Comparison of ENCODE assay signal across 9 mouse cellular contexts in genomic region chr1:189187737-189188390, GRCm38 (mm10).
DNase-seq lines count a peak whose midpoint lies in the region; ATAC-seq and TF ChIP-seq lines count a peak whose summit lies in the region.
"Had no signal": no experiment of that assay in that cellular context is flagged by ENCODE, and none has a peak within 500 bp of the region (broad histone marks: within the 10 kb centered on the region; RNA-seq: fewer than 3 reads in every experiment).

No protein-coding gene starts in this region.

- peak; percentile 51 for DNase-seq in adrenal gland, adult 2 months
- DNase-seq in brain, embryonic 18.5 days (ENCODE audit: low read depth, low spot score) = peak; percentile 63
- peak; percentile 71 for DNase-seq in hindbrain, embryonic 11.5 days (ENCODE audit: low spot score)
- DNase-seq in mesoderm, embryonic 11.5 days (ENCODE audit: low read depth, low spot score) = peak; percentile 72
- no peak for DNase-seq in lung, adult 2 months
- DNase-seq in MN1 (ENCODE audit: low spot score) = no peak
- DNase-seq in spleen, postnatal 4 days (ENCODE audit: low spot score in 2 of 2) = no peak
- DNase-seq in heart, adult 18-20 months = no peak

- H3K9ac ChIP-seq in hindbrain, embryonic 11.5 days (ENCODE audit: low read depth, low read length) = no peak overlapping the region
- H3K9ac ChIP-seq: liver, embryonic 15.5 days had no signal

- ATAC-seq in hindbrain, embryonic 11.5 days (ENCODE audit: low FRiP score) = peak; percentile 90

- no peaks in the 10 kb centered on the region for H3K27me3 ChIP-seq in hindbrain, embryonic 11.5 days (ENCODE audit: control insufficient read depth, insufficient read depth, low read length)
- H3K27me3 ChIP-seq: liver, embryonic 15.5 days had no signal

- H3K9me3 ChIP-seq in hindbrain, embryonic 11.5 days (ENCODE audit: control insufficient read depth, low read length) = no peaks in the 10 kb centered on the region
- H3K9me3 ChIP-seq: liver, embryonic 15.5 days had no signal

- TF ChIP-seq POLR2A in lung, adult 2 months (IDR thresholded peaks at IDR 0.05; ENCODE audit: borderline replicate concordance, extremely low read depth, low read depth, low read length) = no peak

- H3K36me3 ChIP-seq in hindbrain, embryonic 11.5 days (ENCODE audit: control insufficient read depth, insufficient read depth, low read length) = no peaks in the 10 kb centered on the region
- H3K36me3 ChIP-seq: liver, embryonic 15.5 days had no signal

- no peak overlapping the region for H3K4me2 ChIP-seq in hindbrain, embryonic 11.5 days (replicated peaks; ENCODE audit: low read depth, low read length)
- H3K4me2 ChIP-seq: liver, embryonic 15.5 days had no signal

- no peak for TF ChIP-seq CTCF in lung, adult 2 months (IDR thresholded peaks at IDR 0.05; ENCODE audit: insufficient read depth, low read length)

- no peak overlapping the region for H3K4me3 ChIP-seq in hindbrain, embryonic 11.5 days (ENCODE audit: low read depth, low read length)
- H3K4me3 ChIP-seq in lung, adult 2 months (replicated peaks; ENCODE audit: extremely low read depth, low read depth, low read length) = no peak overlapping the region
- H3K4me3 ChIP-seq: liver, embryonic 15.5 days had no signal

- 32% methylated on average over 12 of the region's 12 CpGs for WGBS in hindbrain, embryonic 11.5 days
- WGBS in lung, adult 2 months = 84% methylated on average over 12 of the region's 12 CpGs

- peak overlapping the region; percentile 60 for H3K27ac ChIP-seq in hindbrain, embryonic 11.5 days (ENCODE audit: low read depth, low read length)
- H3K27ac ChIP-seq: liver, embryonic 15.5 days had no signal

- H3K4me1 ChIP-seq in hindbrain, embryonic 11.5 days (replicated peaks; ENCODE audit: control insufficient read depth, insufficient read depth, low read length) = 0 out of 2 replicates have a peak, but pooled peaks cover 2% of the 10 kb centered on the region
- peaks cover 3% of the 10 kb centered on the region; the same call in 1 of the 2 replicates for H3K4me1 ChIP-seq in lung, adult 2 months (ENCODE audit: control insufficient read depth, insufficient read depth, low read length)
- H3K4me1 ChIP-seq: liver, embryonic 15.5 days had no signal

Comparison
In these comparisons a context has a peak if more than half of its experiments do, and no peak if none do; other contexts are left out.
1. DNase-seq: peak in adrenal gland, adult 2 months (single experiment), brain, embryonic 18.5 days (single experiment), hindbrain, embryonic 11.5 days (single experiment) and mesoderm, embryonic 11.5 days (single experiment); none in lung, adult 2 months (single experiment), MN1 (single experiment), spleen, postnatal 4 days (0 of 2) and heart, adult 18-20 months (0 of 2).